Comparison of ENCODE assay signal across 8 mouse cellular contexts in genomic region chrX:151016938-151017877, GRCm38 (mm10). TPM values are rescaled to one million over a fixed set of nuclear protein-coding genes. Genes with fewer than 3 reads are reported as not detected.
DNase-seq lines count a peak whose midpoint lies in the region; ATAC-seq lines count a peak whose summit lies in the region.

Gene Gnl3l (minus strand): TSS chrX:151017322.

- peak; percentile 96 to 99 for ATAC-seq in hematopoietic stem cell, adult 5-6 weeks (replicated peaks in 1 of 2; ENCODE audit: insufficient read depth in 1 of 2, low FRiP score in 2 of 2, low TSS enrichment in 1 of 2, low read depth in 1 of 2, poor library complexity in 2 of 2, severe bottlenecking in 2 of 2)
- ATAC-seq in lung, embryonic 16.5 days (ENCODE audit: low read depth) = peak; percentile 98

- H3K36me3 ChIP-seq in lung, embryonic 16.5 days (ENCODE audit: control insufficient read depth, insufficient read depth, low read length) = no peaks in the 10 kb centered on the region

- 18% methylated on average over 41 of the region's 43 CpGs for WGBS in lung, embryonic 16.5 days

- DNase-seq in MEL-GATA-1-ER (ENCODE audit: extremely low read depth, low read depth) = peak; percentile 91
- DNase-seq in cerebellum, adult 8-10 months = peak; percentile 82
- DNase-seq in forelimb bud, embryonic 11.5 days (ENCODE audit: low read depth, low spot score) = peak; percentile 93
- DNase-seq in layer of hippocampus, adult 9-10 months (ENCODE audit: low spot score) = peak; percentile 67
- peak; percentile 45 for DNase-seq in ovary, postnatal 10 days (ENCODE audit: low spot score)
- peak; percentile 84 to 87 for DNase-seq in thymus, postnatal 10 days (ENCODE audit: low spot score in 2 of 2)

- H3K27ac ChIP-seq in lung, embryonic 16.5 days (ENCODE audit: low read length) = peak within 1 kb of the TSS; percentile 71

- peak within 1 kb of the TSS; percentile 59 for H3K4me3 ChIP-seq in lung, embryonic 16.5 days (ENCODE audit: low read length)

- H3K9me3 ChIP-seq in lung, embryonic 16.5 days (ENCODE audit: control insufficient read depth, low read length) = no peaks in the 10 kb centered on the region

- H3K4me2 ChIP-seq in lung, embryonic 16.5 days (ENCODE audit: low read depth, low read length) = peak within 1 kb of the TSS; percentile 62

- no peaks in the 10 kb centered on the region for H3K27me3 ChIP-seq in lung, embryonic 16.5 days (ENCODE audit: control insufficient read depth, insufficient read depth, low read depth, low read length)

- peak within 1 kb of the TSS; percentile 57 for H3K9ac ChIP-seq in lung, embryonic 16.5 days (ENCODE audit: low read length)

- peaks cover 6% of the 10 kb centered on the region; the same call in 1 of the 2 replicates for H3K4me1 ChIP-seq in lung, embryonic 16.5 days (replicated peaks; ENCODE audit: control insufficient read depth, insufficient read depth, low read length)

RNA-seq across cellular contexts. Expression of gene Gnl3l, which starts in this region (rescaled TPM):
- total RNA-seq in hematopoietic stem cell, adult 5-6 weeks (2017) = 54.8 and 62.5 TPM in 2 replicates
- 24.2 and 26.5 TPM in 2 replicates for polyA plus RNA-seq in lung, embryonic 16.5 days (2015; fragmentation: Nextera tagmentation; extraction: Ambion mirVana)

Comparison
In these comparisons a context has a peak if more than half of its experiments do, and no peak if none do; other contexts are left out.
1. Peak in every context shown above with its lines: DNase-seq, ATAC-seq, H3K4me3 ChIP-seq and H3K27ac ChIP-seq.